Mouse (Mus musculus): Measurements from ENCODE around the gene Hnrnpll.

DNA sequence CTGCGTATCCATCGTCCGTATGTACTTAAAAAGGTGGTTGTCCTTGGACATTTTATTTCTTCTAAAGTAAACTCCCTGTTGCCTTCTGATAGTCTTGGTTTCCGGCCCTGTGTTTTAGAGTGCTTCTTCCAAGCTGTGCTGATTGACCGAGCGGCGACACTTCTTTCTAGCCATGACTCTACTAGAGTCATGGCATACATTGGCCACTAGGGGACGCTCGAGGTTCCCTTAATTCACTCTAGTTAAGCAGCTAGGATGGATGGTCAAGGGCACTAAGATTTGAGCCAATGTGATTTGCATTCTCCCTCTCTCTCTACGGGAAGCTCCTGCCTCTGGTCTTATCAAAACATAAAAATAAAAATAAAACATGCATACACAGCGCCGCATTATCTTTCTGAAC, 44.7 kb downstream of the Hnrnpll start:
- TF ChIP-seq POLR2A (IDR thresholded peaks at IDR 0.05; ENCODE audit: low read depth, low read length) (no peak), CTCF (IDR thresholded peaks at IDR 0.05; ENCODE audit: borderline replicate concordance, insufficient read depth, low read length) (0 out of 2 replicates have a peak, but pooled peaks have one; percentile 10)
